Mouse (Mus musculus): ENCODE measurements around the gene Ndufs2.
"Not testable (repeated sequence)": the region's sequence is repeated elsewhere in the genome, so short reads cannot be mapped to it uniquely, and the experiment has no call there.

The Ndufs2 gene

GRCm38 (mm10) chr1:171256095-171256818 lies 5.1 kb upstream of the Ndufs2 start:
- no peak for DNase-seq (ENCODE audit: low read depth, low spot score)

GRCm38 (mm10) chr1:171252415-171252814 lies 1.2 kb upstream of the Ndufs2 start:
- no peak for DNase-seq (ENCODE audit: low read depth, low spot score)

GRCm38 (mm10) chr1:171251594-171252324 lies 571 bp upstream of the Ndufs2 start:
- DNase-seq (ENCODE audit: low read depth, low spot score), result no peak

- DNase-seq (ENCODE audit: low read depth, low spot score), result no peak
Measured at GRCm38 (mm10) chr1:171249913-171250600, 1.1 kb downstream of the Ndufs2 start, which contains the start of gene Adamts4. Adamts4 (plus strand) TSS chr1:171250421.

- DNase-seq (ENCODE audit: low read depth, low spot score), result no peak
Measured at GRCm38 (mm10) chr1:171248386-171249226, 2.6 kb downstream of the Ndufs2 start.

- no peak for DNase-seq (ENCODE audit: low read depth, low spot score)
Measured at GRCm38 (mm10) chr1:171247916-171248315, 3.3 kb downstream of the Ndufs2 start.

- DNase-seq (ENCODE audit: low read depth, low spot score), result no peak
Measured at GRCm38 (mm10) chr1:171247453-171247841, 3.7 kb downstream of the Ndufs2 start.

GRCm38 (mm10) chr1:171246709-171247452 lies 4.3 kb downstream of the Ndufs2 start:
- DNase-seq (ENCODE audit: low read depth, low spot score), result peak; percentile 99

- no peak for DNase-seq (ENCODE audit: low read depth, low spot score)
Measured at GRCm38 (mm10) chr1:171245353-171245752, 5.8 kb downstream of the Ndufs2 start.

GRCm38 (mm10) chr1:171241952-171242351 lies 9.2 kb downstream of the Ndufs2 start:
- not testable (repeated sequence) for DNase-seq (ENCODE audit: low read depth, low spot score)

- DNase-seq (ENCODE audit: low read depth, low spot score), result no peak
Measured at GRCm38 (mm10) chr1:171240911-171241310, 10.3 kb downstream of the Ndufs2 start.

- peak; percentile 86 for DNase-seq (ENCODE audit: low read depth, low spot score)
Measured at GRCm38 (mm10) chr1:171239992-171240744, 11.0 kb downstream of the Ndufs2 start.

- no peak for DNase-seq (ENCODE audit: low read depth, low spot score)
Measured at GRCm38 (mm10) chr1:171238463-171238862, 12.7 kb downstream of the Ndufs2 start.

- no peak for DNase-seq (ENCODE audit: low read depth, low spot score)
Measured at GRCm38 (mm10) chr1:171237438-171237837, 13.8 kb downstream of the Ndufs2 start.

- peak; percentile 73 for DNase-seq (ENCODE audit: low read depth, low spot score)
Measured at GRCm38 (mm10) chr1:171235791-171236190, 15.4 kb downstream of the Ndufs2 start.

GRCm38 (mm10) chr1:171234538-171234937 lies 16.6 kb downstream of the Ndufs2 start:
- no peak for DNase-seq (ENCODE audit: low read depth, low spot score)

- DNase-seq (ENCODE audit: low read depth, low spot score), result no peak
Measured at GRCm38 (mm10) chr1:171234126-171234525, 17.1 kb downstream of the Ndufs2 start, which contains the start of gene Fcer1g. Fcer1g (minus strand) TSS chr1:171234365.

GRCm38 (mm10) chr1:171232800-171233730 lies 18.1 kb downstream of the Ndufs2 start:
- no peak for DNase-seq (ENCODE audit: low read depth, low spot score)

GRCm38 (mm10) chr1:171232348-171232747 lies 18.8 kb downstream of the Ndufs2 start:
- DNase-seq (ENCODE audit: low read depth, low spot score), result no peak

All from skeletal muscle tissue, adult 2 months (tissue).